Mouse (Mus musculus) neural tube, embryonic 11.5 days (tissue): ENCODE measurements around the gene Gm2174. TPM values are rescaled to one million over a fixed set of nuclear protein-coding genes. Genes with fewer than 3 reads are reported as not detected.

Source experiments
- ATAC-seq: fragments of 200-750 bp; cut with Nextera tagmentation; 2 replicates; pipeline ENCODE4 v1.8.0; 2017; ENCODE audit warnings: moderate number of reproducible peaks, mild to moderate bottlenecking, moderate TSS enrichment, moderate library complexity; ENCODE audit not compliant: insufficient read depth, low FRiP score, low TSS enrichment
- DNase-seq: peaks from one replicate; pipeline ENCODE4 v3.0.0-alpha.2; 2015; ENCODE audit warnings: low spot score
- H3K27ac ChIP-seq: fragments of 300-500 bp; sonication (generic); 2 replicates; pipeline ENCODE4 v1.5.1; 2014; ENCODE audit warnings: low read depth, mild to moderate bottlenecking, low read length
- H3K27me3 ChIP-seq: fragments of 300-500 bp; sonication (generic); 2 replicates; pipeline ENCODE4 v1.6.1; 2014; ENCODE audit warnings: mild to moderate bottlenecking, low read length, mixed read lengths; ENCODE audit not compliant: control insufficient read depth, insufficient read depth
- H3K36me3 ChIP-seq: fragments of 300-500 bp; sonication (generic); 2 replicates; pipeline ENCODE4 v1.6.1; 2014; ENCODE audit warnings: mild to moderate bottlenecking, low read length, moderate library complexity, mixed read lengths; ENCODE audit not compliant: control insufficient read depth, insufficient read depth
- H3K4me1 ChIP-seq: fragments of 300-500 bp; sonication (generic); 2 replicates; pipeline ENCODE4 v1.6.1; 2014; ENCODE audit warnings: low read length, mixed read lengths; ENCODE audit not compliant: control insufficient read depth, insufficient read depth
- H3K4me2 ChIP-seq: fragments of 300-500 bp; sonication (generic); 2 replicates; pipeline ENCODE4 v1.6.1; 2014; ENCODE audit warnings: low read depth, mild to moderate bottlenecking, moderate library complexity
- H3K4me3 ChIP-seq: fragments of 300-500 bp; sonication (generic); 2 replicates; pipeline ENCODE4 v1.5.1; 2014; ENCODE audit warnings: low read depth, low read length
- H3K9ac ChIP-seq: fragments of 300-500 bp; sonication (generic); 2 replicates; pipeline ENCODE4 v1.6.1; 2014; ENCODE audit warnings: mild to moderate bottlenecking, low read length
- H3K9me3 ChIP-seq: fragments of 300-500 bp; sonication (generic); 2 replicates; pipeline ENCODE4 v1.6.1; 2016; ENCODE audit warnings: low read length; ENCODE audit not compliant: control insufficient read depth
- WGBS: fragments of 180-500 bp; shearing (Covaris S2); extraction: QIAGEN DNeasy Blood & Tissue Kit; methylation state at CpG from one replicate; pipeline ENCODE4 v1.1.7; 2014; 5-methylcytosine and 5-hydroxymethylcytosine counted together
- polyA plus RNA-seq: library from polyadenylated mRNA; unstranded; fragments of >200 nt; fragmentation: Nextera tagmentation; extraction: Ambion mirVana; gene quantifications from 2 replicates; pipeline ENCODE4 v1.2.1, GENCODE M21; 2014

Gm2174 gene
- polyA plus RNA-seq = 2.0 and 2.6 TPM in 2 replicates

- H3K36me3 ChIP-seq = no peaks in the 10 kb centered on the region
Observed at GRCm38 (mm10) chrX:56447524-56448015, at the start of gene Gm2174. Gene Gm2174 (plus strand): TSS chrX:56447965.

GRCm38 (mm10) chrX:56404646-56405045, 43.1 kb upstream of the Gm2174 start:
- ATAC-seq (no peak), DNase-seq (no peak)
- H3K9me3 ChIP-seq = no peaks in the 10 kb centered on the region
- H3K4me3 ChIP-seq = no peak overlapping the region
- no peak overlapping the region for H3K4me2 ChIP-seq
- no peaks in the 10 kb centered on the region for H3K36me3 ChIP-seq
- no peak overlapping the region for H3K9ac ChIP-seq
- 33% methylated on average over 2 of the region's 2 CpGs for WGBS
- H3K27ac ChIP-seq = no peak overlapping the region
- H3K27me3 ChIP-seq = no peaks in the 10 kb centered on the region
- H3K4me1 ChIP-seq = no peaks in the 10 kb centered on the region

More at GRCm38 (mm10) chrX:56447524-56448015, at the start of gene Gm2174:
- Histone ChIP-seq H3K4me1 (no peaks in the 10 kb centered on the region), H3K9ac (no peak within 1 kb of the TSS), H3K9me3 (no peaks in the 10 kb centered on the region), H3K4me3 (no peak within 1 kb of the TSS), H3K27me3 (no peaks in the 10 kb centered on the region), H3K27ac (no peak within 1 kb of the TSS), H3K4me2 (no peak within 1 kb of the TSS)
- no peak for ATAC-seq
- WGBS = 84% methylated on average over 4 of the region's 4 CpGs
- no peak for DNase-seq

GRCm38 (mm10) chrX:56405482-56405881, 42.3 kb upstream of the Gm2174 start:
- DNase-seq (no peak), ATAC-seq (no peak)
- Histone ChIP-seq H3K4me3 (no peak overlapping the region), H3K9ac (no peak overlapping the region), H3K36me3 (no peaks in the 10 kb centered on the region), H3K27me3 (no peaks in the 10 kb centered on the region), H3K9me3 (no peaks in the 10 kb centered on the region), H3K4me2 (no peak overlapping the region), H3K4me1 (no peaks in the 10 kb centered on the region), H3K27ac (no peak overlapping the region)
- WGBS = 84% methylated on average over 1 of the region's 1 CpGs

GRCm38 (mm10) chrX:56406128-56406527, 41.6 kb upstream of the Gm2174 start:
- Histone ChIP-seq H3K27me3 (no peaks in the 10 kb centered on the region), H3K4me2 (no peak overlapping the region), H3K27ac (no peak overlapping the region), H3K4me1 (no peaks in the 10 kb centered on the region), H3K4me3 (no peak overlapping the region), H3K36me3 (no peaks in the 10 kb centered on the region), H3K9ac (no peak overlapping the region), H3K9me3 (no peaks in the 10 kb centered on the region)
- 69% methylated on average over 5 of the region's 5 CpGs for WGBS
- ATAC-seq (no peak), DNase-seq (no peak)

GRCm38 (mm10) chrX:56416277-56416676, 31.5 kb upstream of the Gm2174 start:
- H3K36me3 ChIP-seq = no peaks in the 10 kb centered on the region
- 79% methylated on average over 3 of the region's 3 CpGs for WGBS
- no peak overlapping the region for H3K27ac ChIP-seq
- H3K27me3 ChIP-seq = no peaks in the 10 kb centered on the region
- no peaks in the 10 kb centered on the region for H3K4me1 ChIP-seq
- DNase-seq (no peak), ATAC-seq (no peak)
- H3K9ac ChIP-seq = no peak overlapping the region
- no peaks in the 10 kb centered on the region for H3K9me3 ChIP-seq
- no peak overlapping the region for H3K4me2 ChIP-seq
- H3K4me3 ChIP-seq = no peak overlapping the region

GRCm38 (mm10) chrX:56417541-56417940, 30.2 kb upstream of the Gm2174 start:
- WGBS = 66% methylated on average over 4 of the region's 4 CpGs
- Histone ChIP-seq H3K4me3 (no peak overlapping the region), H3K27ac (no peak overlapping the region), H3K27me3 (no peaks in the 10 kb centered on the region), H3K9ac (no peak overlapping the region), H3K4me2 (no peak overlapping the region), H3K36me3 (no peaks in the 10 kb centered on the region), H3K9me3 (no peaks in the 10 kb centered on the region), H3K4me1 (no peaks in the 10 kb centered on the region)
- DNase-seq = no peak
- ATAC-seq = no peak

- no peak overlapping the region for H3K9ac ChIP-seq
- no peaks in the 10 kb centered on the region for H3K9me3 ChIP-seq
- no peak overlapping the region for H3K27ac ChIP-seq
- no peak for ATAC-seq
- H3K36me3 ChIP-seq = no peaks in the 10 kb centered on the region
- DNase-seq = no peak
- WGBS = 45% methylated on average over 2 of the region's 2 CpGs
- H3K27me3 ChIP-seq = no peaks in the 10 kb centered on the region
- H3K4me2 ChIP-seq = no peak overlapping the region
- H3K4me3 ChIP-seq = no peak overlapping the region
- H3K4me1 ChIP-seq = no peaks in the 10 kb centered on the region
Observed at GRCm38 (mm10) chrX:56430601-56431000, 17.2 kb upstream of the Gm2174 start.

GRCm38 (mm10) chrX:56435758-56436283, 11.9 kb upstream of the Gm2174 start:
- WGBS = 72% methylated on average over 7 of the region's 7 CpGs

More at GRCm38 (mm10) chrX:56435758-56436283, 11.9 kb upstream of the Gm2174 start:
- H3K27ac ChIP-seq = no peak overlapping the region
- H3K27me3 ChIP-seq = no peaks in the 10 kb centered on the region
- no peak overlapping the region for H3K4me2 ChIP-seq
- no peak for ATAC-seq
- H3K36me3 ChIP-seq = no peaks in the 10 kb centered on the region
- H3K4me3 ChIP-seq = no peak overlapping the region
- no peaks in the 10 kb centered on the region for H3K4me1 ChIP-seq
- H3K9me3 ChIP-seq = no peaks in the 10 kb centered on the region
- no peak overlapping the region for H3K9ac ChIP-seq
- no peak for DNase-seq
